Mouse (Mus musculus) stomach, embryonic 14.5 days (tissue): ENCODE measurements around the gene Azin2. TPM values are rescaled to one million over a fixed set of nuclear protein-coding genes. Genes with fewer than 3 reads are reported as not detected.
A peak's percentile ranks its signal among the peaks of the same experiment; 100 is the strongest.

Experiments
- ATAC-seq: fragments of 200-750 bp; cut with Nextera tagmentation; 2 replicates; pipeline ENCODE4 v1.8.0; 2017; ENCODE audit warnings: low read depth, moderate TSS enrichment; ENCODE audit not compliant: insufficient number of reproducible peaks, insufficient read depth, low FRiP score
- H3K27ac ChIP-seq: fragments of 300-500 bp; sonication (generic); 2 replicates; pipeline ENCODE4 v1.5.1; 2014; ENCODE audit warnings: mild to moderate bottlenecking, low read length, moderate library complexity, mixed read lengths
- H3K27me3 ChIP-seq: fragments of 300-500 bp; sonication (generic); 2 replicates; pipeline ENCODE4 v1.6.1; 2014; ENCODE audit warnings: low read length, control low read depth, mixed read lengths; ENCODE audit not compliant: control insufficient read depth, insufficient read depth
- H3K36me3 ChIP-seq: fragments of 300-500 bp; sonication (generic); 2 replicates; pipeline ENCODE4 v1.6.1; 2014; ENCODE audit warnings: mild to moderate bottlenecking, control low read depth, low read length, moderate library complexity, mixed read lengths; ENCODE audit not compliant: control insufficient read depth, insufficient read depth
- H3K4me1 ChIP-seq: fragments of 300-500 bp; sonication (generic); 2 replicates; pipeline ENCODE4 v1.6.1; 2014; ENCODE audit warnings: low read length, control low read depth, mixed read lengths; ENCODE audit not compliant: control insufficient read depth, insufficient read depth
- H3K4me2 ChIP-seq: fragments of 300-500 bp; sonication (generic); replicated peaks from 2 replicates; pipeline ENCODE4 v1.6.1; 2014; ENCODE audit warnings: low read depth, low read length, control low read depth
- H3K4me3 ChIP-seq: fragments of 300-500 bp; sonication (generic); 2 replicates; pipeline ENCODE4 v1.5.1; 2014; ENCODE audit warnings: low read depth, low read length, control low read depth
- H3K9ac ChIP-seq: fragments of 300-500 bp; sonication (generic); replicated peaks from 2 replicates; pipeline ENCODE4 v1.6.1; 2014; ENCODE audit warnings: low read depth, mild to moderate bottlenecking, control low read depth, low read length, moderate library complexity, mixed read lengths
- H3K9me3 ChIP-seq: fragments of 300-500 bp; sonication (generic); 2 replicates; pipeline ENCODE4 v1.6.1; 2016; ENCODE audit warnings: low read depth, low read length, control low read depth; ENCODE audit not compliant: control insufficient read depth
- WGBS: fragments of 180-500 bp; shearing (Covaris S2); extraction: QIAGEN DNeasy Blood & Tissue Kit; methylation state at CpG from one replicate; pipeline ENCODE4 v1.1.7; 2014; 5-methylcytosine and 5-hydroxymethylcytosine counted together
- polyA plus RNA-seq: library from polyadenylated mRNA; unstranded; fragments of >200 nt; fragmentation: Nextera tagmentation; extraction: Ambion mirVana; gene quantifications from 2 replicates; pipeline ENCODE4 v1.2.1, GENCODE M21; 2014

Azin2 gene
- polyA plus RNA-seq, 1 experiment from 2014 or later: 19.1 TPM

- ATAC-seq: no peak
- Histone ChIP-seq H3K9ac (no peak overlapping the region), H3K9me3 (no peaks in the 10 kb centered on the region), H3K4me2 (no peak overlapping the region), H3K27ac (no peak overlapping the region), H3K4me3 (no peak overlapping the region), H3K4me1 (peaks cover 13% of the 10 kb centered on the region), H3K27me3 (no peaks in the 10 kb centered on the region), H3K36me3 (no peaks in the 10 kb centered on the region)
- WGBS: 74% methylated on average over 8 of the region's 8 CpGs
Measured at GRCm38 (mm10) chr4:128958849-128959248, 3.4 kb downstream of the Azin2 start.

- no peak for ATAC-seq
- WGBS: 74% methylated on average over 11 of the region's 11 CpGs
- H3K9me3 ChIP-seq: no peaks in the 10 kb centered on the region
- no peak overlapping the region for H3K9ac ChIP-seq
- peaks cover 13% of the 10 kb centered on the region for H3K4me1 ChIP-seq
- H3K4me3 ChIP-seq: no peak overlapping the region
- no peak overlapping the region for H3K27ac ChIP-seq
- H3K36me3 ChIP-seq: no peaks in the 10 kb centered on the region
- no peaks in the 10 kb centered on the region for H3K27me3 ChIP-seq
- no peak overlapping the region for H3K4me2 ChIP-seq
Measured at GRCm38 (mm10) chr4:128958156-128958555, 4.1 kb downstream of the Azin2 start.

GRCm38 (mm10) chr4:128957155-128957911 lies 4.9 kb downstream of the Azin2 start:
- WGBS: 38% methylated on average over 11 of the region's 11 CpGs
- Histone ChIP-seq H3K4me2 (no peak overlapping the region), H3K36me3 (no peaks in the 10 kb centered on the region), H3K4me3 (no peak overlapping the region), H3K9ac (no peak overlapping the region), H3K27me3 (no peaks in the 10 kb centered on the region), H3K9me3 (no peaks in the 10 kb centered on the region), H3K4me1 (peaks cover 13% of the 10 kb centered on the region), H3K27ac (no peak overlapping the region)
- ATAC-seq: no peak

- Histone ChIP-seq H3K36me3 (no peaks in the 10 kb centered on the region), H3K27ac (no peak overlapping the region), H3K4me1 (0 out of 2 replicates have a peak, but pooled peaks cover 5% of the 10 kb centered on the region), H3K9me3 (no peaks in the 10 kb centered on the region), H3K4me2 (no peak overlapping the region), H3K9ac (no peak overlapping the region), H3K4me3 (no peak overlapping the region), H3K27me3 (no peaks in the 10 kb centered on the region)
- 85% methylated on average over 5 of the region's 5 CpGs for WGBS
- no peak for ATAC-seq
Measured at GRCm38 (mm10) chr4:128953851-128954250, 8.4 kb downstream of the Azin2 start.

- ATAC-seq: no peak
- H3K36me3 ChIP-seq: no peaks in the 10 kb centered on the region
- H3K9me3 ChIP-seq: no peaks in the 10 kb centered on the region
- no peak overlapping the region for H3K27ac ChIP-seq
- no peak overlapping the region for H3K9ac ChIP-seq
- no peak overlapping the region for H3K4me2 ChIP-seq
- H3K4me1 ChIP-seq: no peaks in the 10 kb centered on the region
- H3K4me3 ChIP-seq: no peak overlapping the region
- WGBS: 85% methylated on average over 5 of the region's 5 CpGs
- no peaks in the 10 kb centered on the region for H3K27me3 ChIP-seq
Measured at GRCm38 (mm10) chr4:128950461-128950860, 11.8 kb downstream of the Azin2 start.

GRCm38 (mm10) chr4:128949470-128950005 lies 12.7 kb downstream of the Azin2 start:
- Histone ChIP-seq H3K36me3 (no peaks in the 10 kb centered on the region), H3K9ac (no peak overlapping the region), H3K9me3 (no peaks in the 10 kb centered on the region), H3K4me2 (no peak overlapping the region), H3K27me3 (no peaks in the 10 kb centered on the region), H3K4me1 (no peaks in the 10 kb centered on the region), H3K27ac (no peak overlapping the region), H3K4me3 (no peak overlapping the region)
- no peak for ATAC-seq
- WGBS: 31% methylated on average over 15 of the region's 15 CpGs

GRCm38 (mm10) chr4:128948137-128948674 lies 14.0 kb downstream of the Azin2 start:
- 35% methylated on average over 6 of the region's 6 CpGs for WGBS
- H3K4me1 ChIP-seq: no peaks in the 10 kb centered on the region
- no peaks in the 10 kb centered on the region for H3K36me3 ChIP-seq
- H3K4me3 ChIP-seq: no peak overlapping the region
- no peak overlapping the region for H3K27ac ChIP-seq
- no peak overlapping the region for H3K9ac ChIP-seq
- H3K27me3 ChIP-seq: no peaks in the 10 kb centered on the region
- H3K9me3 ChIP-seq: no peaks in the 10 kb centered on the region
- H3K4me2 ChIP-seq: no peak overlapping the region
- ATAC-seq: no peak

GRCm38 (mm10) chr4:128947326-128947933 lies 14.8 kb downstream of the Azin2 start:
- no peak overlapping the region for H3K27ac ChIP-seq
- no peaks in the 10 kb centered on the region for H3K27me3 ChIP-seq
- H3K4me3 ChIP-seq: no peak overlapping the region
- peak; percentile 47; the same call in 1 of the 2 replicates for ATAC-seq
- no peaks in the 10 kb centered on the region for H3K9me3 ChIP-seq
- no peaks in the 10 kb centered on the region for H3K4me1 ChIP-seq
- H3K36me3 ChIP-seq: no peaks in the 10 kb centered on the region
- WGBS: 9% methylated on average over 18 of the region's 18 CpGs
- H3K9ac ChIP-seq: no peak overlapping the region
- 0 out of 2 replicates have a peak overlapping the region, but pooled peaks have one; percentile 22 for H3K4me2 ChIP-seq
